Mouse (Mus musculus): ENCODE measurements around the gene Cish. TPM values are rescaled to one million over a fixed set of nuclear protein-coding genes. Genes with fewer than 3 reads are reported as not detected.

Cish gene
- total and polyA plus RNA-seq, 3 experiments, result 10.0 to 24.5 TPM; not detected in 1

- no peak overlapping the region for H3K4me3 ChIP-seq (ENCODE audit: control insufficient read depth in 1 of 2, insufficient read depth in 1 of 2, low read depth in 2 of 2, low read length in 2 of 2)
- H3K79me2 ChIP-seq (ENCODE audit: control insufficient read depth, insufficient read depth, low read length, poor library complexity), result no peaks in the 10 kb centered on the region
- DNase-seq (ENCODE audit: low read depth, low spot score), result no peak
- no peaks in the 10 kb centered on the region for H3K4me1 ChIP-seq (ENCODE audit: control insufficient read depth in 1 of 2, insufficient read depth in 2 of 2, low read length in 2 of 2)
- H3K27me3 ChIP-seq (ENCODE audit: control insufficient read depth in 1 of 2, insufficient read depth in 2 of 2, low read length in 2 of 2), result no peaks in the 10 kb centered on the region
- H3K36me3 ChIP-seq (ENCODE audit: control insufficient read depth in 1 of 2, insufficient read depth in 2 of 2, low read length in 2 of 2), result no peaks in the 10 kb centered on the region
- no peak for TF ChIP-seq CHD2 (IDR thresholded peaks at IDR 0.05; ENCODE audit: low read length)
- no peak for TF ChIP-seq ZC3H11A (IDR thresholded peaks at IDR 0.05; ENCODE audit: low read depth, low read length)
- TF ChIP-seq POLR2A (IDR thresholded peaks at IDR 0.05; ENCODE audit: control insufficient read depth in 1 of 2, insufficient read depth in 1 of 2, low read depth in 1 of 2, low read length in 2 of 2, poor library complexity in 1 of 2), result no peak
- TF ChIP-seq NRF1 (IDR thresholded peaks at IDR 0.05; ENCODE audit: insufficient read depth, low read depth, low read length, poor library complexity, severe bottlenecking), result no peak
- TF ChIP-seq ZMIZ1 (IDR thresholded peaks at IDR 0.05; ENCODE audit: low read depth, low read length), result no peak
- TF ChIP-seq MEF2A (IDR thresholded peaks at IDR 0.05; ENCODE audit: extremely low read depth, insufficient replicate concordance, low read depth, low read length, poor library complexity, severe bottlenecking), result no peak
- no peak for TF ChIP-seq JUND (IDR thresholded peaks at IDR 0.05; ENCODE audit: low read depth, low read length)
- no peak for TF ChIP-seq EP300 (IDR thresholded peaks at IDR 0.05; ENCODE audit: low read depth in 1 of 2, low read length in 2 of 2)
- no peak for TF ChIP-seq GATA1 (IDR thresholded peaks at IDR 0.05; ENCODE audit: low read depth, low read length)
- no peak for TF ChIP-seq RCOR1 (IDR thresholded peaks at IDR 0.05; ENCODE audit: low read depth, low read length)
- no peak for TF ChIP-seq MYB (IDR thresholded peaks at IDR 0.05; ENCODE audit: low read depth, low read length)
- no peak overlapping the region for H3K27ac ChIP-seq (ENCODE audit: control insufficient read depth, low read depth, low read length)
- H3K9me3 ChIP-seq (replicated peaks; ENCODE audit: insufficient read depth, low read length), result no peaks in the 10 kb centered on the region
- no peak overlapping the region for H3K9ac ChIP-seq (ENCODE audit: control insufficient read depth, low read depth, low read length, poor library complexity, severe bottlenecking)
Measured at GRCm38 (mm10) chr9:107252164-107252563, 43.7 kb upstream of the Cish start.

DNA sequence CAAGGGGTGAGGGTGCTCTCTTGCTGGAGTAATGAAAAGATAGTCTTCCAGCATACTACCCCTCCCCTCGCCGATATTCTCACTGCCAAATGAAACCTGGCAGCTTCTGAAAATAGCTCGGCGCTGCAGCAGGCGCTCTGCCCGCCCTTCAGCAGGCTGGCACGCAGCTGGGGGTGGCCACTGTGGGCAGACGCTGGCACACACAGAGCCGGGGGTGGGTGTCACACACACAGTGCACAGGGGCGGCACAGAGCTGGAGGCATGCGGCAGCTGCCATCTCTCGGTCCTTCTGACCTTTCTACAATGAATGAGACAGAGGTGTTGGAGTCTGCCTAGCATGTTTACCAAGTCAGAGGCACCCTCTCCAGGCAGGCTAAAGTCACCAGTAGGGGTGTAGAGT lies 41.4 kb upstream of the Cish start:
- no peaks in the 10 kb centered on the region for H3K4me1 ChIP-seq (ENCODE audit: control insufficient read depth in 1 of 2, insufficient read depth in 2 of 2, low read length in 2 of 2)
- H3K79me2 ChIP-seq (ENCODE audit: control insufficient read depth, insufficient read depth, low read length, poor library complexity), result no peaks in the 10 kb centered on the region
- DNase-seq (ENCODE audit: low read depth, low spot score), result no peak
- no peak overlapping the region for H3K9ac ChIP-seq (ENCODE audit: control insufficient read depth, low read depth, low read length, poor library complexity, severe bottlenecking)
- no peaks in the 10 kb centered on the region for H3K27me3 ChIP-seq (ENCODE audit: control insufficient read depth in 1 of 2, insufficient read depth in 2 of 2, low read length in 2 of 2)
- TF ChIP-seq EP300 (IDR thresholded peaks at IDR 0.05; ENCODE audit: low read depth in 1 of 2, low read length in 2 of 2) (no peak), RAD21 (IDR thresholded peaks at IDR 0.05; ENCODE audit: low read depth, low read length) (no peak), TCF12 (IDR thresholded peaks at IDR 0.05; ENCODE audit: low read depth, low read length) (no peak), MEF2A (IDR thresholded peaks at IDR 0.05; ENCODE audit: extremely low read depth, insufficient replicate concordance, low read depth, low read length, poor library complexity, severe bottlenecking) (no peak), TBP (IDR thresholded peaks at IDR 0.05; ENCODE audit: low read depth, low read length) (no peak), USF2 (IDR thresholded peaks at IDR 0.05; ENCODE audit: borderline replicate concordance in 1 of 2, insufficient read depth in 1 of 2, low read depth in 1 of 2, low read length in 2 of 2) (no peak), MAZ (IDR thresholded peaks at IDR 0.05; ENCODE audit: low read depth, low read length) (no peak)
- H3K27ac ChIP-seq (ENCODE audit: control insufficient read depth, low read depth, low read length), result no peak overlapping the region
- H3K36me3 ChIP-seq (ENCODE audit: control insufficient read depth in 1 of 2, insufficient read depth in 2 of 2, low read length in 2 of 2), result no peaks in the 10 kb centered on the region; a peak in 1 of 4 replicates
- H3K9me3 ChIP-seq (replicated peaks; ENCODE audit: insufficient read depth, low read length), result no peaks in the 10 kb centered on the region
- no peak overlapping the region for H3K4me3 ChIP-seq (ENCODE audit: control insufficient read depth in 1 of 2, insufficient read depth in 1 of 2, low read depth in 2 of 2, low read length in 2 of 2)
